In the genomic region with DNA sequence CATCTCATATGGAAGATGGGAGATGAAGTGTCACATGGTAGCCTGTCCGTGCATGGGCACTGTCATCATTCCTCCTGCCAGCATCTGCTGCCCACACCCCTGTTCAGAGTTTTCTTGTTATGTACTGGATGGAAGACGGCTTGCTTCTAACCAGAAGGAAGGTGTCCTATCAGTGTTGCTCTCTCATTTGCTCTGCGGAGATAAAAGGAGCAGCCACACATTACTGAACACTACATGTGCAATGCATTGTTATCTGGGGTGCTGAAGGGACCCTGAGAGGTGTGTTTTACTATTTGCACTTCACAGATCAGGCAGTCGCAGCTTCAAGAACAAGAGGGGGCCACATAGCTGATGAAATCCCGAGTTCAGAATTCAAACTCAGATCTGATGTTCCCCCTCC, we compare ENCODE assay signal across 22 mouse cellular contexts.
"Had no signal": no experiment of that assay in that cellular context is flagged by ENCODE, and none has a peak within 500 bp of the region (broad histone marks: within the 10 kb centered on the region; RNA-seq: fewer than 3 reads in every experiment).

No protein-coding gene starts in this region.

- H3K36me3 ChIP-seq: intestine, embryonic 15.5 days; kidney, embryonic 15.5 days; limb, embryonic 10.5 days; limb, embryonic 13.5 days; midbrain, embryonic 10.5 days; midbrain, embryonic 13.5 days had no signal

- H3K4me2 ChIP-seq: intestine, embryonic 15.5 days; kidney, embryonic 15.5 days; limb, embryonic 13.5 days; lung, embryonic 14.5 days; midbrain, embryonic 13.5 days had no signal

- H3K9ac ChIP-seq: intestine, embryonic 15.5 days; kidney, embryonic 15.5 days; limb, embryonic 13.5 days; lung, embryonic 14.5 days; midbrain, embryonic 13.5 days had no signal

- H3K4me1 ChIP-seq: intestine, embryonic 15.5 days had no signal

- ATAC-seq: intestine, embryonic 15.5 days; lung, postnatal 0 days; midbrain, embryonic 13.5 days; midbrain, embryonic 16.5 days had no signal

- H3K27me3 ChIP-seq: intestine, embryonic 15.5 days; kidney, embryonic 15.5 days; limb, embryonic 13.5 days; midbrain, embryonic 13.5 days had no signal

- H3K27ac ChIP-seq: intestine, embryonic 15.5 days; kidney, embryonic 15.5 days; limb, embryonic 10.5 days; limb, embryonic 13.5 days; macrophage; midbrain, embryonic 10.5 days; midbrain, embryonic 13.5 days; stomach, postnatal 0 days had no signal

- H3K9me3 ChIP-seq: intestine, embryonic 15.5 days; kidney, embryonic 15.5 days; limb, embryonic 10.5 days; limb, embryonic 13.5 days; midbrain, embryonic 10.5 days; midbrain, embryonic 13.5 days had no signal

- DNase-seq: kidney, adult 11 months; kidney, adult 8-10 months; kidney, postnatal 10 days; kidney, postnatal 4 days; lung, embryonic 14.5 days; right cerebral cortex, adult 18-20 months; right cerebral cortex, postnatal 14 days; right cerebral cortex, postnatal 4 days; thymus, adult 2 months; thymus, postnatal 14 days; thymus, postnatal 4 days had no signal

- H3K4me3 ChIP-seq: intestine, embryonic 15.5 days; kidney, embryonic 15.5 days; limb, embryonic 10.5 days; limb, embryonic 13.5 days; midbrain, embryonic 10.5 days; midbrain, embryonic 13.5 days; myocyte had no signal
